Mouse (Mus musculus) megakaryocyte progenitor cell, adult 5-6 weeks (primary cell): ENCODE data around the gene Cbx5. TPM values are rescaled to one million over a fixed set of nuclear protein-coding genes. Genes with fewer than 3 reads are reported as not detected.

ENCODE experiments used
- ATAC-seq: replicated peaks from 2 replicates; pipeline ENCODE4 v1.8.0; 2016; ENCODE audit warnings: mild to moderate bottlenecking, moderate TSS enrichment, inconsistent platforms; ENCODE audit not compliant: poor library complexity
- total RNA-seq, 2 experiments: library from RNA; stranded (forward) in 1 of 2; stranded (reverse) in 1 of 2; fragments of 157-497, 149-512 nt in 1 of 2; fragments of 200-1000 nt in 1 of 2; gene quantifications; 2 replicates each; pipeline versions ENCODE4 v1.2.3 to v1.2.4; 2015 to 2017

Cbx5 gene
- total RNA-seq, 2 experiments from 2014 or later, result 119 to 194 TPM

- ATAC-seq, result no peak
Measured at GRCm38 (mm10) chr15:103216052-103216451, 23.6 kb downstream of the Cbx5 start.

- ATAC-seq, result peak; percentile 96
Measured at GRCm38 (mm10) chr15:103214971-103215907, 24.4 kb downstream of the Cbx5 start.

- ATAC-seq, result no peak
Measured at GRCm38 (mm10) chr15:103214149-103214548, 25.5 kb downstream of the Cbx5 start.

GRCm38 (mm10) chr15:103205156-103205555 lies 34.5 kb downstream of the Cbx5 start:
- ATAC-seq, result no peak

- no peak for ATAC-seq
Measured at GRCm38 (mm10) chr15:103202088-103202793, 37.4 kb downstream of the Cbx5 start.

- no peak for ATAC-seq
Measured at GRCm38 (mm10) chr15:103197785-103198184, 41.8 kb downstream of the Cbx5 start.

GRCm38 (mm10) chr15:103196835-103197234 lies 42.8 kb downstream of the Cbx5 start:
- no peak for ATAC-seq

GRCm38 (mm10) chr15:103193606-103194005 lies 46.0 kb downstream of the Cbx5 start:
- ATAC-seq, result no peak

- ATAC-seq, result peak; percentile 78
Measured at GRCm38 (mm10) chr15:103190531-103191462, 48.8 kb downstream of the Cbx5 start.

- ATAC-seq, result no peak
Measured at GRCm38 (mm10) chr15:103190083-103190482, 49.5 kb downstream of the Cbx5 start.

GRCm38 (mm10) chr15:103187803-103188202 lies 51.8 kb downstream of the Cbx5 start:
- no peak for ATAC-seq

GRCm38 (mm10) chr15:103185462-103186198 lies 54.0 kb downstream of the Cbx5 start:
- peak; percentile 41 for ATAC-seq

- no peak for ATAC-seq
Measured at GRCm38 (mm10) chr15:103183651-103184610, 55.7 kb downstream of the Cbx5 start.

GRCm38 (mm10) chr15:103183135-103183534 lies 56.5 kb downstream of the Cbx5 start:
- ATAC-seq, result peak; percentile 77

- peak; percentile 80 for ATAC-seq
Measured at GRCm38 (mm10) chr15:103182166-103182790, 57.3 kb downstream of the Cbx5 start.

GRCm38 (mm10) chr15:103180406-103180805 lies 59.2 kb downstream of the Cbx5 start:
- ATAC-seq, result no peak

- no peak for ATAC-seq
Measured at GRCm38 (mm10) chr15:103178767-103179166, 60.8 kb downstream of the Cbx5 start.

- peak; percentile 57 for ATAC-seq
Measured at GRCm38 (mm10) chr15:103178137-103178536, 61.5 kb downstream of the Cbx5 start.
